ENCODE assay signal across 8 mouse cellular contexts in genomic region chr11:101395110-101395509, GRCm38 (mm10). TPM values are rescaled to one million over a fixed set of nuclear protein-coding genes. Genes with fewer than 3 reads are reported as not detected.
A peak's percentile ranks its signal among the peaks of the same experiment; 100 is the strongest.
DNase-seq lines count a peak whose midpoint lies in the region; ATAC-seq and TF ChIP-seq lines count a peak whose summit lies in the region.

No protein-coding gene starts in this region.

- TF ChIP-seq EP300 in CH12.LX (IDR thresholded peaks at IDR 0.05; ENCODE audit: low read length), result no peak

- H3K36me3 ChIP-seq in CH12.LX (replicated peaks in 1 of 2; ENCODE audit: control insufficient read depth in 1 of 2, insufficient read depth in 1 of 2, low read length in 1 of 2), result no peaks in the 10 kb centered on the region
- H3K36me3 ChIP-seq in kidney, embryonic 15.5 days, result no peaks in the 10 kb centered on the region
- H3K36me3 ChIP-seq in liver, embryonic 11.5 days (ENCODE audit: control insufficient read depth, insufficient read depth, low read length), result no peaks in the 10 kb centered on the region

- H3K27ac ChIP-seq in CH12.LX (ENCODE audit: insufficient read depth, low read depth), result no peak overlapping the region
- H3K27ac ChIP-seq in kidney, embryonic 15.5 days, result no peak overlapping the region
- H3K27ac ChIP-seq in liver, embryonic 11.5 days (ENCODE audit: low read depth, low read length), result no peak overlapping the region

- no peak overlapping the region for H3K4me3 ChIP-seq in CH12.LX (replicated peaks in 1 of 3; ENCODE audit: low read depth in 2 of 3, low read length in 2 of 3, poor library complexity in 1 of 3)
- no peak overlapping the region for H3K4me3 ChIP-seq in kidney, embryonic 15.5 days (replicated peaks)
- no peak overlapping the region for H3K4me3 ChIP-seq in liver, embryonic 11.5 days (ENCODE audit: low read depth, low read length)

- H3K9me3 ChIP-seq in CH12.LX (replicated peaks; ENCODE audit: low read length), result no peaks in the 10 kb centered on the region
- no peaks in the 10 kb centered on the region for H3K9me3 ChIP-seq in kidney, embryonic 15.5 days (replicated peaks)
- no peaks in the 10 kb centered on the region for H3K9me3 ChIP-seq in liver, embryonic 11.5 days (ENCODE audit: control insufficient read depth, low read length)

- peak; percentile 78 for DNase-seq in CH12.LX (ENCODE audit: extremely low read depth)
- peak; percentile 94 for DNase-seq in adipocyte (ENCODE audit: low spot score)
- DNase-seq in embryo, embryonic 11 days, result peak; percentile 88
- peak; percentile 66 for DNase-seq in liver, embryonic 11.5 days (ENCODE audit: low spot score)
- peak; percentile 54 for DNase-seq in retina, postnatal 7 days (ENCODE audit: low read depth, low spot score)
- DNase-seq in urinary bladder, postnatal 4 days (ENCODE audit: low spot score in 2 of 2), result peak; percentile 58 to 76

- no peaks in the 10 kb centered on the region for H3K27me3 ChIP-seq in CH12.LX (replicated peaks)
- no peaks in the 10 kb centered on the region for H3K27me3 ChIP-seq in kidney, embryonic 15.5 days
- no peaks in the 10 kb centered on the region for H3K27me3 ChIP-seq in liver, embryonic 11.5 days (replicated peaks; ENCODE audit: control insufficient read depth, insufficient read depth, low read length)

- in situ Hi-C loops in CH12.LX (cut with MboI; ENCODE audit: low pct_ligation_motif_present, low pct_unique_long_range_greater_than_20kb, low sequenced_read_pairs), result loop anchor here (10.0 kb wide), 1 partner anchor 60 kb away; the partner anchor contains the start of gene Aoc3

- peaks cover 3 to 5% of the 10 kb centered on the region in 2 experiments; a peak in 3 of 4 replicates for H3K4me1 ChIP-seq in CH12.LX (ENCODE audit: control insufficient read depth in 1 of 2, insufficient read depth in 2 of 2)
- 0 out of 2 replicates have a peak, but pooled peaks cover 4% of the 10 kb centered on the region for H3K4me1 ChIP-seq in kidney, embryonic 15.5 days
- no peaks in the 10 kb centered on the region for H3K4me1 ChIP-seq in liver, embryonic 11.5 days (replicated peaks; ENCODE audit: control insufficient read depth, insufficient read depth, low read length)

- peak; percentile 100 for TF ChIP-seq RAD21 in CH12.LX (IDR thresholded peaks at IDR 0.05; ENCODE audit: low read depth, low read length)

- H3K9ac ChIP-seq in CH12.LX (ENCODE audit: insufficient read depth, low read depth), result no peak overlapping the region
- H3K9ac ChIP-seq in kidney, embryonic 15.5 days, result no peak overlapping the region
- no peak overlapping the region for H3K9ac ChIP-seq in liver, embryonic 11.5 days (ENCODE audit: low read depth, low read length)

- ATAC-seq in granulocyte monocyte progenitor cell, adult 5-6 weeks (replicated peaks; ENCODE audit: poor library complexity, severe bottlenecking), result peak; percentile 44; the same call in 1 of the 2 replicates
- ATAC-seq in kidney, embryonic 15.5 days (replicated peaks; ENCODE audit: low FRiP score), result peak; percentile 54; the same call in 1 of the 2 replicates
- ATAC-seq in liver, embryonic 11.5 days (replicated peaks; ENCODE audit: low FRiP score), result peak; percentile 26; the same call in 1 of the 2 replicates

- no peak overlapping the region for H3K4me2 ChIP-seq in CH12.LX (ENCODE audit: insufficient read depth, low read depth, poor library complexity, severe bottlenecking)
- no peak overlapping the region for H3K4me2 ChIP-seq in kidney, embryonic 15.5 days
- no peak overlapping the region for H3K4me2 ChIP-seq in liver, embryonic 11.5 days

- dilution Hi-C loops in CH12.LX (cut with MboI; ENCODE audit: extremely low pct_ligation_motif_present, extremely low pct_unique_long_range_greater_than_20kb, low sequenced_read_pairs), result no loop called here

- TF ChIP-seq POLR2A in CH12.LX (IDR thresholded peaks at IDR 0.05; ENCODE audit: low read depth, low read length), result no peak

- WGBS in kidney, embryonic 15.5 days, result 1% methylated on average over 8 of the region's 8 CpGs
- WGBS in liver, embryonic 11.5 days, result 8% methylated on average over 8 of the region's 8 CpGs

- peak; percentile 59 to 99 for TF ChIP-seq CTCF in CH12.LX (conservative IDR thresholded peaks at IDR 0.05 in 1 of 2, IDR thresholded peaks at IDR 0.05 in 1 of 2; ENCODE audit: low read depth in 2 of 2, low read length in 2 of 2)

- H3K79me2 ChIP-seq in CH12.LX (replicated peaks; ENCODE audit: control insufficient read depth, extremely low read depth, insufficient read depth, poor library complexity, severe bottlenecking), result no peaks in the 10 kb centered on the region

TF ChIP-seq in CH12.LX, 34 proteins besides CTCF, POLR2A, EP300 and RAD21:
- TF ChIP-seq NELFE (IDR thresholded peaks at IDR 0.05; ENCODE audit: low read depth, low read length) (peak; percentile 37; the same call in 1 of the 2 replicates), USF1 (IDR thresholded peaks at IDR 0.05; ENCODE audit: low read depth, low read length) (no peak), ZC3H11A (IDR thresholded peaks at IDR 0.05; ENCODE audit: low read depth, low read length) (peak; percentile 89), TBP (conservative IDR thresholded peaks at IDR 0.05; ENCODE audit: low read depth, low read length) (0 out of 2 replicates have a peak, but pooled peaks have one; percentile 34), SMC3 (IDR thresholded peaks at IDR 0.05; ENCODE audit: low read depth, low read length) (peak; percentile 99), GABPA (IDR thresholded peaks at IDR 0.05; ENCODE audit: insufficient replicate concordance, low read depth, low read length) (no peak), ETS1 (conservative IDR thresholded peaks at IDR 0.05; ENCODE audit: low read depth, low read length) (no peak), SIN3A (IDR thresholded peaks at IDR 0.05; ENCODE audit: low read length) (0 out of 2 replicates have a peak, but pooled peaks have one; percentile 42), IRF4 (IDR thresholded peaks at IDR 0.05; ENCODE audit: low read depth, low read length) (peak; percentile 45; the same call in 1 of the 2 replicates), MEF2A (IDR thresholded peaks at IDR 0.05; ENCODE audit: borderline replicate concordance, low read depth, low read length) (0 out of 2 replicates have a peak, but pooled peaks have one; percentile 52), JUND (conservative IDR thresholded peaks at IDR 0.05; ENCODE audit: low read depth, low read length) (no peak), MXI1 (IDR thresholded peaks at IDR 0.05; ENCODE audit: low read depth, low read length) (0 out of 2 replicates have a peak, but pooled peaks have one; percentile 33), RCOR1 (conservative IDR thresholded peaks at IDR 0.05; ENCODE audit: low read depth, low read length) (no peak)

RNA-seq across cellular contexts. Expression of gene Aarsd1, which starts 22.3 kb away (rescaled TPM):
- total RNA-seq in CH12.LX (2012; rRNA removed), result 133 and 134 TPM in 2 replicates
- total RNA-seq in CH12.LX (2014; rRNA removed), result 78.2 and 81.5 TPM in 2 replicates
- polyA plus RNA-seq in CH12.LX (2012; ENCODE audit: insufficient read length, low read depth), result 84.5 and 99.8 TPM in 2 replicates
- 59.3 and 82.3 TPM in 2 replicates for total RNA-seq in granulocyte monocyte progenitor cell, adult 5-6 weeks (2014; fragmentation: Nextera tagmentation)
- total RNA-seq in granulocyte monocyte progenitor cell, adult 5-6 weeks (2017), result 63.1 and 74.5 TPM in 2 replicates
- polyA plus RNA-seq in kidney, embryonic 15.5 days (2015; fragmentation: Nextera tagmentation; extraction: Ambion mirVana), result 83.0 and 87.2 TPM in 2 replicates
- polyA plus RNA-seq in liver, embryonic 11.5 days (2014; fragmentation: Nextera tagmentation; extraction: Ambion mirVana), result 92.3 and 94.0 TPM in 2 replicates

RNA-seq across cellular contexts. Expression of gene G6pc, which starts 27.7 kb away (rescaled TPM):
- total RNA-seq in CH12.LX (2012; rRNA removed) (0.08 TPM in 1 of 2 replicates, not detected in the other), CH12.LX (2014; rRNA removed) (not detected in 2 replicates)
- not detected in 2 replicates for polyA plus RNA-seq in CH12.LX (2012; ENCODE audit: insufficient read length, low read depth)
- total RNA-seq in granulocyte monocyte progenitor cell, adult 5-6 weeks (2014; fragmentation: Nextera tagmentation), result not detected in 2 replicates
- total RNA-seq in granulocyte monocyte progenitor cell, adult 5-6 weeks (2017), result not detected in 2 replicates
- 1.1 and 1.2 TPM in 2 replicates for polyA plus RNA-seq in kidney, embryonic 15.5 days (2015; fragmentation: Nextera tagmentation; extraction: Ambion mirVana)
- not detected in 2 replicates for polyA plus RNA-seq in liver, embryonic 11.5 days (2014; fragmentation: Nextera tagmentation; extraction: Ambion mirVana)

RNA-seq across cellular contexts. Expression of gene Gm27029, which starts 29.5 kb away (rescaled TPM):
- total RNA-seq in CH12.LX (2012; rRNA removed) (8.3 and 8.4 TPM in 2 replicates), CH12.LX (2014; rRNA removed) (1.7 and 2.3 TPM in 2 replicates)
- 6.2 and 8.7 TPM in 2 replicates for polyA plus RNA-seq in CH12.LX (2012; ENCODE audit: insufficient read length, low read depth)
- 6.6 TPM in 1 of 2 replicates, not detected in the other for total RNA-seq in granulocyte monocyte progenitor cell, adult 5-6 weeks (2014; fragmentation: Nextera tagmentation)
- total RNA-seq in granulocyte monocyte progenitor cell, adult 5-6 weeks (2017), result 7.8 TPM in 1 of 2 replicates, not detected in the other
- polyA plus RNA-seq in kidney, embryonic 15.5 days (2015; fragmentation: Nextera tagmentation; extraction: Ambion mirVana), result 10.0 and 10.3 TPM in 2 replicates
- 8.7 and 9.2 TPM in 2 replicates for polyA plus RNA-seq in liver, embryonic 11.5 days (2014; fragmentation: Nextera tagmentation; extraction: Ambion mirVana)

RNA-seq across cellular contexts. Expression of gene Rundc1, which starts 29.8 kb away (rescaled TPM):
- total RNA-seq in CH12.LX (2012; rRNA removed) (10.1 and 10.7 TPM in 2 replicates), CH12.LX (2014; rRNA removed) (6.4 and 6.8 TPM in 2 replicates)
- 12.7 and 13.5 TPM in 2 replicates for polyA plus RNA-seq in CH12.LX (2012; ENCODE audit: insufficient read length, low read depth)
- total RNA-seq in granulocyte monocyte progenitor cell, adult 5-6 weeks (2014; fragmentation: Nextera tagmentation), result 5.7 and 8.1 TPM in 2 replicates
- 4.3 and 6.0 TPM in 2 replicates for total RNA-seq in granulocyte monocyte progenitor cell, adult 5-6 weeks (2017)
- polyA plus RNA-seq in kidney, embryonic 15.5 days (2015; fragmentation: Nextera tagmentation; extraction: Ambion mirVana), result 20.4 and 21.7 TPM in 2 replicates
- polyA plus RNA-seq in liver, embryonic 11.5 days (2014; fragmentation: Nextera tagmentation; extraction: Ambion mirVana), result 12.6 and 13.4 TPM in 2 replicates

RNA-seq across cellular contexts. Expression of gene Ptges3l, which starts 30.0 kb away (rescaled TPM):
- total RNA-seq in CH12.LX (2012; rRNA removed) (2.3 and 2.4 TPM in 2 replicates), CH12.LX (2014; rRNA removed) (1.9 and 2.3 TPM in 2 replicates)
- polyA plus RNA-seq in CH12.LX (2012; ENCODE audit: insufficient read length, low read depth), result 2.2 and 3.0 TPM in 2 replicates
- 0.49 and 2.7 TPM in 2 replicates for total RNA-seq in granulocyte monocyte progenitor cell, adult 5-6 weeks (2014; fragmentation: Nextera tagmentation)
- 0.52 and 9.1 TPM in 2 replicates for total RNA-seq in granulocyte monocyte progenitor cell, adult 5-6 weeks (2017)
- polyA plus RNA-seq in kidney, embryonic 15.5 days (2015; fragmentation: Nextera tagmentation; extraction: Ambion mirVana), result 12.3 and 12.6 TPM in 2 replicates
- 3.2 and 5.0 TPM in 2 replicates for polyA plus RNA-seq in liver, embryonic 11.5 days (2014; fragmentation: Nextera tagmentation; extraction: Ambion mirVana)
